In genomic region chr5:37289236-37289635, GRCm38 (mm10) we compare ENCODE assay signal across 9 mouse cellular contexts. TPM values are rescaled to one million over a fixed set of nuclear protein-coding genes. Genes with fewer than 3 reads are reported as not detected.
DNase-seq lines count a peak whose midpoint lies in the region; ATAC-seq and TF ChIP-seq lines count a peak whose summit lies in the region.
"Had no signal": no experiment of that assay in that cellular context is flagged by ENCODE, and none has a peak within 500 bp of the region (broad histone marks: within the 10 kb centered on the region; RNA-seq: fewer than 3 reads in every experiment).

No protein-coding gene starts in this region.

- H3K36me3 ChIP-seq in kidney, embryonic 15.5 days: no peaks in the 10 kb centered on the region
- peaks cover 44% of the 10 kb centered on the region for H3K36me3 ChIP-seq in hindbrain, postnatal 0 days (ENCODE audit: insufficient read depth, low read length)

- ATAC-seq in kidney, embryonic 15.5 days (replicated peaks; ENCODE audit: low FRiP score): no peak
- peak; percentile 61 for ATAC-seq in hindbrain, postnatal 0 days

- H3K9ac ChIP-seq in kidney, embryonic 15.5 days: no peak overlapping the region
- H3K9ac ChIP-seq in hindbrain, postnatal 0 days (replicated peaks; ENCODE audit: low read length): no peak overlapping the region
- H3K9ac ChIP-seq: embryonic facial prominence, embryonic 13.5 days had no signal

- no peak overlapping the region for H3K27ac ChIP-seq in kidney, embryonic 15.5 days
- H3K27ac ChIP-seq in hindbrain, postnatal 0 days: 0 out of 2 replicates have a peak overlapping the region, but pooled peaks have one; percentile 17
- H3K27ac ChIP-seq: embryonic facial prominence, embryonic 13.5 days had no signal

- 20% methylated on average over 3 of the region's 3 CpGs for WGBS in kidney, embryonic 15.5 days
- WGBS in hindbrain, postnatal 0 days: 18% methylated on average over 3 of the region's 3 CpGs

- peak; percentile 48 for DNase-seq in kidney, adult 9 months
- DNase-seq in ZHBTc4 (ENCODE audit: low read depth, low spot score): peak; percentile 67
- peak; percentile 70 for DNase-seq in embryo, embryonic 11 days
- DNase-seq in hindbrain, postnatal 0 days (ENCODE audit: low spot score): peak; percentile 86
- DNase-seq in lung, postnatal 36 days: peak; percentile 45
- peak; percentile 39 for DNase-seq in right cerebral cortex, postnatal 25 days
- DNase-seq in urinary bladder, adult 2 months (ENCODE audit: low spot score): no peak

- no peaks in the 10 kb centered on the region for H3K9me3 ChIP-seq in kidney, embryonic 15.5 days (replicated peaks)
- no peaks in the 10 kb centered on the region for H3K9me3 ChIP-seq in hindbrain, postnatal 0 days (ENCODE audit: low read length)
- H3K9me3 ChIP-seq: embryonic facial prominence, embryonic 13.5 days had no signal

- no peak overlapping the region for H3K4me2 ChIP-seq in kidney, embryonic 15.5 days
- H3K4me2 ChIP-seq in hindbrain, postnatal 0 days (ENCODE audit: low read depth, low read length): no peak overlapping the region
- H3K4me2 ChIP-seq: embryonic facial prominence, embryonic 13.5 days had no signal

- TF ChIP-seq CTCF in hindbrain, postnatal 0 days (IDR thresholded peaks at IDR 0.05; ENCODE audit: low read depth): peak; percentile 93

- no peak overlapping the region for H3K4me3 ChIP-seq in kidney, embryonic 15.5 days (replicated peaks)
- H3K4me3 ChIP-seq in hindbrain, postnatal 0 days (ENCODE audit: low read length): no peak overlapping the region
- H3K4me3 ChIP-seq: embryonic facial prominence, embryonic 13.5 days had no signal

- H3K4me1 ChIP-seq in kidney, embryonic 15.5 days: no peaks in the 10 kb centered on the region
- no peaks in the 10 kb centered on the region for H3K4me1 ChIP-seq in hindbrain, postnatal 0 days (ENCODE audit: insufficient read depth, low read length)
- H3K4me1 ChIP-seq: embryonic facial prominence, embryonic 13.5 days had no signal

- no peaks in the 10 kb centered on the region for H3K27me3 ChIP-seq in kidney, embryonic 15.5 days
- no peaks in the 10 kb centered on the region for H3K27me3 ChIP-seq in hindbrain, postnatal 0 days (ENCODE audit: insufficient read depth, low read length)
- H3K27me3 ChIP-seq: embryonic facial prominence, embryonic 13.5 days had no signal

RNA-seq across cellular contexts. Expression of gene Evc, which starts 47.5 kb away (rescaled TPM):
- polyA plus RNA-seq in kidney, embryonic 15.5 days (2015; fragmentation: Nextera tagmentation; extraction: Ambion mirVana): 21.9 and 24.4 TPM in 2 replicates
- total RNA-seq in hindbrain, postnatal 0 days (2014; rRNA removed): 12.1 and 17.1 TPM in 2 replicates
- 4.2 and 4.7 TPM in 2 replicates for polyA plus RNA-seq in hindbrain, postnatal 0 days (2015; fragmentation: Nextera tagmentation; extraction: Ambion mirVana)
- 23.8 and 29.9 TPM in 2 replicates for polyA plus RNA-seq in urinary bladder, adult 2 months (2012; rRNA removed)

RNA-seq across cellular contexts. Expression of gene Crmp1, which starts 47.5 kb away (rescaled TPM):
- polyA plus RNA-seq in kidney, embryonic 15.5 days (2015; fragmentation: Nextera tagmentation; extraction: Ambion mirVana): 11.7 and 18.2 TPM in 2 replicates
- 1,015 and 1,414 TPM in 2 replicates for total RNA-seq in hindbrain, postnatal 0 days (2014; rRNA removed)
- 607 and 697 TPM in 2 replicates for polyA plus RNA-seq in hindbrain, postnatal 0 days (2015; fragmentation: Nextera tagmentation; extraction: Ambion mirVana)
- 0.41 and 0.66 TPM in 2 replicates for polyA plus RNA-seq in urinary bladder, adult 2 months (2012; rRNA removed)

RNA-seq across cellular contexts. Expression of gene Evc2, which starts 49.1 kb away (rescaled TPM):
- polyA plus RNA-seq in kidney, embryonic 15.5 days (2015; fragmentation: Nextera tagmentation; extraction: Ambion mirVana): 22.5 and 22.8 TPM in 2 replicates
- 4.0 and 6.1 TPM in 2 replicates for total RNA-seq in hindbrain, postnatal 0 days (2014; rRNA removed)
- 4.7 and 5.5 TPM in 2 replicates for polyA plus RNA-seq in hindbrain, postnatal 0 days (2015; fragmentation: Nextera tagmentation; extraction: Ambion mirVana)
- polyA plus RNA-seq in urinary bladder, adult 2 months (2012; rRNA removed): 23.0 and 23.7 TPM in 2 replicates

Comparison
In these comparisons a context has a peak if more than half of its experiments do, and no peak if none do; other contexts are left out.
1. RNA of gene Crmp1, which starts 47.5 kb away (polyA plus RNA-seq): 607 to 697 TPM in hindbrain, postnatal 0 days; 11.7 to 18.2 TPM in kidney, embryonic 15.5 days and 0.41 to 0.66 TPM in urinary bladder, adult 2 months; every median in the first group is over 10 times any median in the second.